Mouse (Mus musculus) spleen, postnatal 4 days (tissue): ENCODE data around the gene Tmem205.
A peak's percentile ranks its signal among the peaks of the same experiment; 100 is the strongest.

Experiments
- DNase-seq, 2 experiments: peaks; one replicate each; pipeline ENCODE4 v3.0.0; 2022; ENCODE audit warnings: low spot score in 2 of 2

Gene Tmem205

DNA sequence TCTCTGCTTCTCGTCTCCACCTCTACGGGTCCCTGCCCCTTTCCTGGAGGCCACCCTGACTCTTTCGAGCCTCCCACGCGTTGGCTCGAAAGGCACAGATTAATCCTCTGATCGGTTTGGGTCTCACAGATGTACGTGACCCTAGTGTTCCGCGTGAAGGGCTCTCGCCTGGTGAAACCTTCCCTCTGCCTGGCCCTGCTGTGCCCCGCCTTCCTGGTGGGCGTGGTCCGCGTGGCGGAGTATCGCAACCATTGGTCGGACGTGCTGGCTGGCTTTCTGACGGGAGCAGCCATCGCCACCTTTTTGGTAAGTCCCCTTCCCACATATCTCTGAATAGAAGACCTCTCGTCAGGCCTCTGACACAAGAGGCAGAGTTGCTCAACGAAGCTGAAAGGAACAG is 16.9 kb upstream of the Tmem205 start:
- peak in 1 of 2 experiments; percentile 65 for DNase-seq

DNA sequence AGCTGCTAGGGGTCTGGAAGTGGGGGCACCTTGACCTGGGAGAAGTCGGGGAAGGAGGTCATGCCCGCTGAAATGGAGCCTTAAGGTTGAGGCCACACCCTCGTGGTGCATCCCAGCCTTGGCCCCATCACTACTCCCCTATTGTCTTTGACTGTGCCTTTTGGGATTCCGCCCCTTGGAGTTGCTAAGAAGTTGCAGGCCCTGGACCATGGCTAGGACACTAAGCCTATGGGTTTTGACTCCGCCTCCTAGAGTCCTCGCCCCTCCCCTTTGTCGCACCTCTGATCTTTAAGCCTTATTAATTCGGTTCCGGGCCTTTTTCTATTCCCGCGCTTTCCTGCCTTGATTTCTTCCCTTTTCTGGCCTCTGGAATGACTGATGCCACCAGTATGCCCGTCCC is 16.3 kb upstream of the Tmem205 start:
- no peak for DNase-seq

GRCm38 (mm10) chr9:21943046-21943445 is 15.7 kb upstream of the Tmem205 start:
- DNase-seq: no peak

DNA sequence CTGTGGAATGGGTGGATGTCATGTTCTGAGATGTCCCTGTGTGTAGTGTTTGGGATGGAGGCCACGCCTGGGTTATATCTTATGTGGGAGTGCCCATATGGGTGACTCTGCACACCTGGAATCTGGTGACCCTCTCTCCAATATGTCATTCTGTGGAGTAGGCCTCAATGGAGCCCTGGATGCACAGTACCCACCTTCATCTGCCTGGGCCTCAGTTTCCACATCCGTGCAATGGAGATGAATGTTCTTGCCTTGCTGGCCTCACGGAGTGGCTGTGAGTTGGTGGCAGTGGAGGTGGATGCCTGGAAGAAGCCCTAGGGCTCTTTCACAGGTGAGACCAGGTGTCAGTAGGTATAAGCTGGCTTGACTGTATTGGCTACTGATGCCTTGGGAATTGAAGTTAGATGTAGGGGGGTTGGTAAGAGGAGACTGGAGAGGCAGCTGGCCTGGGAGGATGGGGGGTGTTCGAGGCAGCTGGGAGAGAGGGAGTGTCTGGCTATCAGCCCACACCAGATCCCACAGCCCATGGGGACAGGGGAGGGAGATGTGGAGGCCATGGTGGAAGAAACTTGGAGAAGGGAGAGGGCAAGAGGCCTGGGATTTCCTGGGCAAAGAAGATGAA is 11.0 kb upstream of the Tmem205 start:
- no peak for DNase-seq

DNA sequence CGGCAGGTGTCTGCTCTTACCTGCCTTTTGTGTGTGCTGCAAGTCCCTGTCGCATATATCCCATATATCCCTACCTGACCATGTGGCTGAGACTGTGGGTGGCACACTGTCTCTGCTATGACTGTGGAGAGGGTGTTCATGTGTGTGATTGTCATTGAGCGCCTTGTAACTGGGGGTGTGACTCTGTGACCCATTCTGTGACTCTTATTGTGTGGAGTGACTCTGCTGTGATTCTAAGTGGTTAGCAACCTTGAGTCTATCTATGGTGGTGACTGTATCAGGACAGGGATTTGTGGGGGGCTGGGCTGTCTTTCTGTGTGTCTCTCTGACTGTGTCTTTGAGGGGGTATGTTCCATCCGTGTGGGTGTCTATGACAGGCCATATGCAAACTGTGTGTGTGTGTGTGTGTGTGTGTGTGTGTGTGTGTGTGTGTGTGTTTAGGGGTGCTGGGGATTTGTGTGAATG is 10.4 kb upstream of the Tmem205 start:
- DNase-seq: no peak

DNA sequence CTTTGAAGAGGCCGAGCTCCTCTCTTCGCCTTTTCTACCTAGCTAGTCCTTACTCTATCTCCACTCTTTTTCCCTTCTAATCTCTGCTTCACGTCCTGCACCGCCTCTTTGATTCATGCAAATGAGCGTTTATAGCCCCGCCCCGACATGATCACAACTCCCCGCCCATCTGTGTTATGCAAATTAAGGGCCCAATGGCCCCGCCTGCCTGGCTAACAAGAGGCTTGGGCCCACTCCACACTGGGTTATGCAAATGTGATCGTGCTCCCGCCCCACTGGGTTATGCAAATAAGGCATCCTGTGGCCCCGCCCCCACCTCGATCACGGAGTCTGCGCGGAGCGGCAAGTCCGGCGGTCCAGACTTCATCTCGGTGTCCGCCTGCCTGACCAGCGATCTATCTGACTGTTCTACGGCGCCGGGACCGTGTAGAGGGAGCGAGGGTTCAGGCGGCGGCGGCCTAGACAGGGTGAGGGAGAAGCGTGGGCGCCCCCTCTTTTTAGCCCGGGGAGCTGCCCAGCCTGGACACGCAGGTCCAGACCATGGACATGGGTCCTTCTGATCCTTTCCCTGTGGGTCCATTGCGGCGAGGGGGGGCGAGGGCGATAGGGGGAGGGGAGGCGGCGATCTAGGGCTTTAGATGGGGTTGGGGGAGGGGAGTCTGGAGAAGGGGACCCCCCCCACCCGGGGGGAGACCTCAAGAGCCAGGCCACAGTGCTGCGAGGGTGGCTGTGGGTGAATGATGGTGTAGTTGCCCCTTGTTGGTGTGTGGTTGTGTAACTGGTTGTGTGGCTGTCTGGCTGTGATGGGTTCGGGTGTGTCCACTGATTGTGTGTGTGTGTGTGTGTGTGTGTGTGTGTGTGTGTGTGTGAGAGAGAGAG is 9.6 kb upstream of the Tmem205 start, which contains the start of gene Plppr2:
Gene Plppr2, plus strand, starts transcription at position 342 of the 879 bp plus-strand sequence.
- DNase-seq: peak; percentile 87 to 92

DNA sequence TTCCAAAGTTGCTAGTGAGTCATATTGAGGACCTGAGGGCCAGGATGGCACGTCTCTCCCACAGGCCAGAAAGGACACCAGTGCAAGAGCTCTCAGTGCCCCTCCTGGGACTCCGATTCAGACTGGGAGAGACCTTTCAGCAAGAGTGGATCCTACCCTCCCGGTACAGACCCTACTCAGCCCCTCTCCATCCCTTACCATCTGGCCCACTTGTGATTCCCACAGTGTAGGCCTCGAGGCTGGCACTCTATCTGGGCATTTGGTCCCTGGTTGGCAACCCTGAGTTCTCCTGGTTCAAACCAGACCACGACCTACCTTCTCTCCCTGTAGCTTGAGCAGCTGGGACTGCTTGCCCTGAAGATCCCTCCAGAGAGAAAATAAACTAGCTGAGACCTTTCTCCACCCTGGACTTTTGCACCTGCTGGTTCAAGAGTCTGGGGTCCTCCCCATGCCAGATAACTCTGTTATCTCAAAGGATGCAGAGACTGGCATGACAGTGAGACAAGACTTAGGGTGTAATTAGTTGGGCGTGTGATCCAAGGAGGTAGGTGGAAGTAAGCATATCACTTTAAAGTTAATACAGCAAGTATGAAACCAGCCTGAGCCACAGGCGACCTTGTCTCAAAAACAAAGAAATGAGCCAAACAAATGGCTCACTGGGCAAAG is 8.2 kb upstream of the Tmem205 start:
- DNase-seq: no peak

GRCm38 (mm10) chr9:21934021-21934420 is 6.7 kb upstream of the Tmem205 start:
- DNase-seq: no peak

DNA sequence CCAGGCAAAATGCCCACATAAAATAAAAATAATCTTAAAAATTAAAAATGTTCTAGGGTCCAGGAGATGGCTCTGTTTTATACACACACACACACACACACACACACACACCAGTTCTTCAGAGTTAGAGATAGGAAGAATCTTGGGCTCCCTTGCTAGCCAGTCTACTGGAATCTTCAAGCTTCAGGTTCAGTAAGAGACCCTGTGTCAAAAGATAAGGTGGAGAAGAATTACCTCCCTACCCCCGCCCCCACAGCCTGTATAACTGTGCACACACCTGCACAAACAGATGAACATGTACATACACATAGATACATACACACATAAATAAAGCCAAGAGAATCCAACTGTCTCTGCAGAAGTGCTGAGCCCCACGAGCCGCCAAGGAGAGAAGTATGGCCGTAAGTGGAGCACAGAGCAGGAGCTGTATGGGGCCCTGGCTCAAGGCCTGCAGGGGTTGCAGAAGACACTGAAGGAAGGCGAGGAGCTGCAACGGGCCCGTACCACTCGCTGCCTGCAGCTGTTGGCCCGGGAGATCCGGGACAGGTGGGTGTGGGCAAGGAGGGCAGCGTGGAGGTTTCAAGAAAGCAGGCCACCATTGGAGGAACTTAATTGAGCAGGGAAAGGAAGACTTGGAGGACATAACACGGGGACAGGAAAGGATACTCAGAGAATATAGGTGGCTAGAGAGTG is 5.2 kb upstream of the Tmem205 start:
- DNase-seq: no peak

- no peak for DNase-seq
Observed at GRCm38 (mm10) chr9:21932006-21932405, 4.7 kb upstream of the Tmem205 start.

GRCm38 (mm10) chr9:21929208-21929607 is 1.9 kb upstream of the Tmem205 start:
- no peak for DNase-seq

GRCm38 (mm10) chr9:21926784-21927183 is 572 bp downstream of the Tmem205 start:
- DNase-seq: no peak

GRCm38 (mm10) chr9:21926155-21926554 is 1.2 kb downstream of the Tmem205 start:
- no peak for DNase-seq

GRCm38 (mm10) chr9:21925506-21925905 is 1.9 kb downstream of the Tmem205 start:
- DNase-seq: no peak

GRCm38 (mm10) chr9:21925034-21925433 is 2.3 kb downstream of the Tmem205 start:
- no peak for DNase-seq

- DNase-seq: peak; percentile 83 to 85
Observed at GRCm38 (mm10) chr9:21924099-21924493, 3.3 kb downstream of the Tmem205 start.

DNA sequence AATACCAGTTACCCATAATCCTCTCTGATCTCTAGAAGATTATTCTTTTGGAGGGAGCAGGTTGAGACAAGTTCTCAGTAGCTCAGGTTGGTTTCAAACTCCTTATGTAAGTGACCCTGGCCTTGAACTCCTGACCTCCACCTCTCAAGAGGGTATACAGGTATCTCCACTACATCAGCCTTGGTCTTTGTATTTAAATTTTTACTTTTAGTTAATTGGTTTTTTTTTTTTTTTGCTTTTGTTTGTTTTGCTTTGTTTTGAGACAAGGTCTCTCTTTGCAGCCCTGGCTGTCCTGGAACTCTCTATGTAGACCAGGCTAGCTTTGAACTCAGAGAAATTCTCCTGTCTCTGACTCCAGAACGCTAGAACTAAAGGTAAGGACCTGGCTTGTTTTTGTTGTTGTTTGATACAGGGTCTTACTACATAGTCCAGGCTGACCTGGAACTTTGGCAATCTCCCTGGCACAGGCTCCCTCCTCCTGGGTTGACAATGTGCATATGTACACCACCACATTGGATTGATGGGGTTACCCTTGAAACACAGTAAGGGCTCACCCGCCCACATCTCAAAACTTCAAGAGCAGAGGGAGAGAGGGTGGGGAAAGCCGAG is 3.8 kb downstream of the Tmem205 start:
- DNase-seq: no peak

GRCm38 (mm10) chr9:21923036-21923435 is 4.3 kb downstream of the Tmem205 start:
- DNase-seq: no peak

DNA sequence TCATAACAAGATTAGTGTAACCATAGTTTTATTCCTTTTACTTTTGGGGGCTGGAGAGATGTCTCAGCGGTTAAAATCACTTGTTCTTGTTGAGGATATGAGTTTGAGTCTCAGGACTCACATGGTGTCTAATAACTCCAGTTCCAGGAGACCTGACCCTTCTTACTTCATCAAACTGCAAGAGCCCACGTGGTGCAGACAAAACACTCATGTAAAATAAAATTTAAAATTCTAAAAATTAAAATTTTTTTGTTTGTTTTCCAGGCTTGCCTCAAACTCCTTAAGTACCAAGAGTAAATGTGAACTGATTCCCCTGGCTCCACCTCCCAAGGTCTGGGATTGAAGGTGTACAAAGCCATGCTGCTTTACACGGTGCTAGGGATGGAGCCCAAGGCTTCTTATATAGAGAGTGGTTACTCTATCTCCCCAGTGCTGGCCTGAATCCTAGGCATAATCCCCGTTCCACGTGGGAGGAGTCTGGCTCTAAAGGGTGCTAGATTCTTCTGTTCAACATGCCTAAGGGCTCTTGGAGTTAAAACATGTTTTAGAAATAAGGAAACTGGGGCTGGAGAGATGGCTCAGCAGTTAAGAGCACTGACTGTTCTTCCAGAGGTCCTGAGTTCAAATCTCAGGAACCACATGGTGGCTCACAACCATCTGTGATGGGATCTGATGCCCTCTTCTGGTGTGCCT is 8.5 kb downstream of the Tmem205 start:
- DNase-seq: no peak

DNA sequence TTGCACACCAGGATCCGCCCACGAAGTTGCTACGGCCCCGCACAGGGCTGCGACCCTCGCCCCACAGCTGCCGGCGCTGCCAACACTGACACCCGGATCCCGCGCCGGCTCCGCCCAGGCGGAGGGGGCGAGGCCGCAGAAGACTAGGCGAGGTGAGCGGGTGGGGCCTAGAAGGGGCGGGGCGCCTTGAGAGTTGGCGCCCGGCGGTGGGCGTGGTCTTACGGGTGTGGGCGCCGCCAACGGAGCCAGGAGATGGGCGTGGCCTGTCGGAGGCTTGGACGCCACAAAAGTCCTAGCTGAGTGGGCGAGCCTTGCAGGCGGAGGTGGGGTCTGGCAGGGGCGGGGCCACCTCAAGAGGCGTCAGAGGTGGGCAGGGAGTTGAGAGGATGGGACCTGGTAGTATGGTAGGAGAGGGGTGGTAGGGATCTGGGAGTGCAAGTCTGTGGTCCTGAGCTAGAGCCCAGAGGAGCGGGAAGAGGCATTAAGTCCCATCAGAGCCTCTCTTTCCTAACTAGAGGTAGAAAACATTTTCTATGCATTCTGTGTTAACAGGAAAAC is 9.2 kb downstream of the Tmem205 start, which contains the start of gene Rab3d:
Gene Rab3d, minus strand, starts transcription at position 158 of the 558 bp plus-strand sequence.
- DNase-seq: peak; percentile 97 to 98
